Mouse (Mus musculus): ENCODE data around the gene Nt5c2.

Gene Nt5c2

GRCm38 (mm10) chr19:46875790-46876189, 139.2 kb downstream of the Nt5c2 start:
- peak; percentile 92 for DNase-seq

GRCm38 (mm10) chr19:46873924-46874323, 141.0 kb downstream of the Nt5c2 start:
- DNase-seq = no peak

GRCm38 (mm10) chr19:46871651-46872050, 143.3 kb downstream of the Nt5c2 start:
- DNase-seq = no peak

- DNase-seq = no peak
These were observed 143.9 kb downstream of the Nt5c2 start for GRCm38 (mm10) chr19:46871096-46871495.

- peak; percentile 86 for DNase-seq
These were observed 145.4 kb downstream of the Nt5c2 start for GRCm38 (mm10) chr19:46869526-46869925.

GRCm38 (mm10) chr19:46869049-46869448, 145.9 kb downstream of the Nt5c2 start:
- no peak for DNase-seq

- no peak for DNase-seq
These were observed 149.6 kb downstream of the Nt5c2 start for GRCm38 (mm10) chr19:46865381-46865780.

GRCm38 (mm10) chr19:46864731-46865331, 150.1 kb downstream of the Nt5c2 start:
- no peak for DNase-seq

- no peak for DNase-seq
These were observed 150.9 kb downstream of the Nt5c2 start for GRCm38 (mm10) chr19:46864079-46864478.

GRCm38 (mm10) chr19:46863236-46863927, 151.6 kb downstream of the Nt5c2 start:
- no peak for DNase-seq

- no peak for DNase-seq
These were observed 152.4 kb downstream of the Nt5c2 start for GRCm38 (mm10) chr19:46862556-46862955.

- no peak for DNase-seq
These were observed 156.8 kb downstream of the Nt5c2 start for GRCm38 (mm10) chr19:46858200-46858599.

- DNase-seq = no peak
These were observed 157.5 kb downstream of the Nt5c2 start for GRCm38 (mm10) chr19:46857277-46857989.

- no peak for DNase-seq
These were observed 158.2 kb downstream of the Nt5c2 start for GRCm38 (mm10) chr19:46856780-46857179.

- DNase-seq = no peak
These were observed 158.7 kb downstream of the Nt5c2 start for GRCm38 (mm10) chr19:46856232-46856631.

- no peak for DNase-seq
These were observed 165.4 kb downstream of the Nt5c2 start for GRCm38 (mm10) chr19:46849443-46849997.

- DNase-seq = no peak
These were observed 166.3 kb downstream of the Nt5c2 start for GRCm38 (mm10) chr19:46848381-46849268.

- no peak for DNase-seq
These were observed 168.5 kb downstream of the Nt5c2 start for GRCm38 (mm10) chr19:46846459-46846858.

- DNase-seq = no peak
These were observed 168.9 kb downstream of the Nt5c2 start for GRCm38 (mm10) chr19:46846056-46846455.

GRCm38 (mm10) chr19:46843030-46843429, 171.9 kb downstream of the Nt5c2 start:
- no peak for DNase-seq

GRCm38 (mm10) chr19:46841016-46841415, 173.9 kb downstream of the Nt5c2 start:
- no peak for DNase-seq

- no peak for DNase-seq
These were observed 177.5 kb downstream of the Nt5c2 start for GRCm38 (mm10) chr19:46837290-46838079.

All from right cerebral cortex, postnatal 4 days (tissue).